Mouse (Mus musculus) liver, adult 2 months (tissue): ENCODE measurements around the gene Cmtm7.

Source experiments
- CTCF ChIP-seq: fragments of 200-500 bp; IDR thresholded peaks from 2 replicates; pipeline ENCODE4 v1.5.1; 2011; ENCODE audit warnings: low read depth, low read length, control low read depth
- POLR2A ChIP-seq: fragments of 200-500 bp; IDR thresholded peaks from 2 replicates; pipeline ENCODE4 v1.6.1; 2011; ENCODE audit warnings: low read length, control low read depth; ENCODE audit not compliant: insufficient read depth; ENCODE audit errors: extremely low read depth

DNA sequence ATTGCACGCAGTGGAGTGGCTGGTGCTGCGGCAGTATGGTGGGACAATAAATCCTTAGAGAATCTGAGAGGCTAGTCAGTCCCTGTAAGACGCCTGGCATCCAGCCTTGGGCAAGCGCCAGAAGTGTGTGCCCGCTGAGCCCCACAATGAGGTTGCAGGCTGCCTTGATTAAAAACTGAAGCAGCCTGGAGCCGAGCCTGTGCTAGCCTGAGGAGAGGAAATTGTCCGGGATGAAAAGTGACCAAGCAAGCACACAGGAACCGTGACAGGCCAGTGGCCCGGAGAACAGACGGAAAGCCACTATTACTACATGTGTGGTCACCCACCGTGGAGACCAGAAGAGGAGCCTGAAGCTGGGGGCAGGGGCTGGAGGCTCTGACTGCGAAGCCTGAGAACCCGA lies 14.6 kb downstream of the Cmtm7 start:
- TF ChIP-seq CTCF, result no peak
- no peak for TF ChIP-seq POLR2A
